Mouse (Mus musculus) spleen, postnatal 36 days (tissue): ENCODE measurements around the gene Heatr6.

Experiments
- DNase-seq, 2 experiments: peaks; one replicate each; pipeline ENCODE4 v3.0.0; 2022; ENCODE audit warnings: low spot score in 2 of 2, mixed read lengths in 1 of 2

The Heatr6 gene

GRCm38 (mm10) chr11:83753581-83754181 lies at the start of gene Heatr6:
Heatr6 (plus strand) TSS chr11:83753696.
- DNase-seq: peak; percentile 85 to 88

GRCm38 (mm10) chr11:83703705-83704104 lies 49.8 kb upstream of the Heatr6 start, which contains the start of gene Wfdc17:
Wfdc17 (plus strand) TSS chr11:83703991.
- DNase-seq: peak in 1 of 2 experiments; percentile 6

GRCm38 (mm10) chr11:83708715-83709114 lies 44.8 kb upstream of the Heatr6 start, which contains the start of gene Wfdc18:
Wfdc18 (plus strand) TSS chr11:83709015.
- DNase-seq: no peak

DNA sequence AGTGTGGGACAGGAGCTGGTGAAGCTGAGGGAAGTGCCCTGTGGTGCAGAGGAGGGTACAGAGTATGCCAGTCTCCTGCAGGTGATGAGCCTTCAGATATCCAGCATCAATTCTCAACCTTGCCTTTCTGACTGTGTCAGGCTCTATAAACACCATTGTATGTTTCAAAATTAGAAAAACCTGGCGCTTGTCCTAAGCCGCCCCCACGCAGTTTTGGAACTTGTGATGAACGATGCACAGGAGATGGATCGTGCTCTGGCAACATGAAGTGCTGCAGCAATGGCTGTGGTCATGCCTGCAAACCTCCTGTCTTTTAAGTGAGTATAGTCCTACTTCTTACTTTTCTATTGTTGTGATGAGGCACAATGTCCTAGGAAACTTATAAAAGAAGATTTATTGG lies 43.8 kb upstream of the Heatr6 start:
- DNase-seq: no peak

GRCm38 (mm10) chr11:83712671-83713070 lies 40.8 kb upstream of the Heatr6 start:
- DNase-seq: no peak

- no peak for DNase-seq
These were observed 39.6 kb upstream of the Heatr6 start for GRCm38 (mm10) chr11:83713925-83714324.

DNA sequence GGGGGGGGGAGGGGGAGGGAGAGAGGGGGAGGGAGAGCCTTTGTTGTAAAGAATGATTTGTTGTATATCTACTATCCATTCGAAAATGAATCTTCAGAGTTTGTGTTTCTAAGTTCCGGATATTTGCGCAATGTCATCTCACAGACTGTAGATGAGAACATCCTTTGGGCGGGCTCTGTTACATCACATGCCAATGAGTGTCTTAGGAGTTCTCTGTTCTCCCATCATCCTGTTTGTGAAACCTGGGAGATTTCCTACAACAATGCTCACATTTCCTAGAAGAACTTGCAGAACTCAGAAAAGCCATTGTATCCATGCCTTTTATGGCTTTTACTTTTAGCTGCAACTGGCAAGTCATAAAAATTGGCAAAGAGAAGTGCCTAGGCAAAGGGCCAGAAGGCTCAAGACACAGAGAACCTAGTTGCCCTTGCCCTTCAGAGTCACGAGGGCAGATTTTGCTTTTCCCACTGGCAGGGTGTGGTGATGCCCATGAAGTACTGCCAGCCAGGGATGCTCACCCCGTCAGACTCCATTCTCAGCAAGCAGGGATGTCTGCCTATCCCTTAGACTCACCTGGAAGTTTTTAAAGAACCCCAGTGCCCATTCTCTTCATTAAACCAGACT lies 36.3 kb upstream of the Heatr6 start:
- DNase-seq: no peak

DNA sequence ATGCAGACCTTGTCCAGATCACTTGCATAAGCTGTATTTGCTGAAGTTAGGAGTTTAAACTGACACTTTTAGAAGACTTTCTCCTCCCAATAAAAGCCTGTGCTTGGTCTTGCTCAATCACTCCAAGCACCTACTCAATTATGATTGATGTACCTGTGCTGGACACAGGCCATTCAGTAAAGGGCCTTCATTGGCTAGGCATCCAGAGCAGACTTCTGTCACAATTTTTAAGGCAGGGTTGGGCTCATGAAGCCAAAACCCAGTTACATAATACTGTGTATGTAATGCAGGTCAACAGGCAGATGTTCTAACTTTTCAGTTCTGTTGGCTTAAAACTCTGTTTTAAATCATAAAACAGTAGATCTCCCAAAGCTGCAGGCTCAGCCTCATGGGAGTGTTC lies 32.7 kb upstream of the Heatr6 start:
- no peak for DNase-seq

DNA sequence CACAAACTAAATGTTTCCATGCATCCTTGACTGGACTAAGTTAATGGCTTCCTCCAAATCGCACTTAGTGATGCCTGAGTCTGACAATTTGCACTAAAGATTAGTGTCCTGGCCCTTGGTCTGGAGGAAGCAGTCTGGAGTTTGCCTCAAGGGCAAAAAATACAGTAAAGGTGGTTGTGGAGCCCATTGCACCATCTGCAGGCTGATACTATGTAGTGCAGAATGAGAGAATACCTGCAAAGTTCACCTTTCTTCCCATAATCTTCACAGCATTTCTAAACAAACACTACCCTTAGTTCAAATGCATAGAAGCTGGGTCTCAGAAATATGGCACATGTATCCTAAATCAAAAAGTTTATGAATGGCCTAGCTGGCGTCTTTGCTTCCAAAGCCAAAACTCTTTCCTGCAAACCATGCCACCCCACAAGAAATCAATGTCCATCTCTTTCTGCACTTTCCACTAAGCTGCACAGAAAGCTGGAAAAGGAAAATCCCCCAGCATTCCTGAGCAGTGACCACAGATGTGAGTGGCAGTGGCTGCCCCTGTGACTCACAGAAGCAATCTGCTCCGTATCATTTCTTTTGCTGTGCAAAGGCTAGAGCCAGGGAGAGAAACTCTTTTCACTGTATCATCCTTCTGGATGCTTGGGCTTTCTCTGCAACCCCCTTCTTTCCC lies 24.6 kb upstream of the Heatr6 start:
- DNase-seq: no peak

DNA sequence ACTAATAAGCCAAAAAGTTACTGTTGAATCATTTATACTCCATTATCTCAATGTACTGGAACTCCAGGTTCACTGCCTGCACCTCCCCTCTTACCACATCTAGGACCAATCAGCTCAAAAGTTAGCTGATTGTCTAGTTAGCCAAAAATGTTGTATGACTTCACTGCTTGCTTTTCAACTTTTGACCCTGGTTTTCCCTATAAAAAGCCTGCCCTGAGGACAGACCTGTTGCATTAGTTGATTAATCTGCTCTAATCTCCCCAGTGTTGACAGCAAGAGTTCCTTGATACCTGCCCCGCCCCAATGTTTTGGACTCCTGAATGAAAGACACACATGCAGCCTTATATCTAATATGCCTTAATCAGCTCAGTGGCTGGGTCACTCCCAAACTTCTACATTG lies 22.4 kb upstream of the Heatr6 start:
- no peak for DNase-seq

DNA sequence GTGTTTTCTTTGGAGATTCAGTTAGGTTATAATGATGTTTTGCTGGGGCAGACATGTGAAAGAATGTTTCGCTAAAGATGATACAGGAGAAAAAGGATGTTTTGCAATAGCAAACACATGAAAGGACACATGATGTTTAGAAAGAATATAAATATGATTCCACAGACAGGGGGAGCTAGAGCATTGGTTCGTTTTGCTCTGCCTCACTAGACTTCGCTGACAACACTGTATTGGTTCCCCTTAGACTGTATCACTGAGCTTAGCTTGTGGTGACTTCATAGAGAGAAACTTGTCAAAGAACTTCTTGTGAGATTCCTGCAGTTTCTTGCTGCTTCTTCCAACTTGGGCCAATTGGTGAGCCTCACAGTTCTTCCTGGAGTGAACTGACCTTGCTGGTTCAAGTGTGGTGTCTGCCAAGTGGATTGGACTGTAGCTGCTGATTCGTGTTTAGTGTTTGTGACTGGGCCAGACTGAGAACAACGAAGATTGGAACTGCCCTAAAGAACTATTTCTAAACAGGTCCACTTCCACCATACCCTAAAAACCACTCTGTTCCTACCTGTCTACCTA lies 20.3 kb upstream of the Heatr6 start:
- no peak for DNase-seq

GRCm38 (mm10) chr11:83734215-83734614 lies 19.3 kb upstream of the Heatr6 start:
- DNase-seq: no peak

GRCm38 (mm10) chr11:83735881-83736280 lies 17.6 kb upstream of the Heatr6 start:
- no peak for DNase-seq

DNA sequence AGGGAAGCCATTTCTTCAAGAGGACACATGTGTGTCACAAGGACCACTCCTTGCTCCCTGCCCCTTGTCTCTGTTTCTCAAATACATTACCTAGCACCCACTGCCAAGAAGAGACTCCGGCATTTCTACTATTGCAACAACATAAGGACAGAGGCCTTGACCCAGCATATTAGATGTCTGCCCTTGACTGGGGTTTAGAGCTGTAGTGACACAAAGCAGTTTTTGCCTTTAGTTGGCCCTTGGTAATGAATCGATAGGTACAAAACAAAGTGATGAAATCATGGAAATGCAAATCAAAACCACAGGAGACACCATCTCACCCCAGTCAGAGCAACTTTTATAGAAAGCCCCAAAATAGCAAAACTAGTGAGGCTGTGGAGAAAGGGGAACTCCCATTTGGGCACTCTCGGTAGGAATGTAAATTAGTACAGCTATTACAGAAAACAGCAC lies 16.4 kb upstream of the Heatr6 start:
- DNase-seq: peak; percentile 83 to 87

DNA sequence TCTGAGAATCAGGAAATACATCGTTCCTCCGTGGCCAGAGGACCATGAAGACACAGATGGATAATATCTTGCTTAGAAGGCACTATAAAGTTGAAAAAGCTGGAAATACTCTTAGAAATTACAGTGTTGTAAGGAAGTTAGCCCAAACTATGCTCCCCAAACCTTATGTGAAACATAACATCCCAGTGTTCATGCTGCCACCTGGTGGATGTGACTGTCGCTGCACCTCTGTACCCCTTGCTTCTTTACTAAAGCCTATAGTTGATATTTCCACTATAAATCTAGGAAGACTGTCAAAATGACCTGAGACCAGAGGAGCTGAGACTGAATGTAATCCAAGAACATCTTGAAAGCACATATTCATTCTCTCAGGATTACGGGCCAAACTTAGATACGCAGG lies 14.3 kb upstream of the Heatr6 start:
- DNase-seq: peak; percentile 64 to 77

DNA sequence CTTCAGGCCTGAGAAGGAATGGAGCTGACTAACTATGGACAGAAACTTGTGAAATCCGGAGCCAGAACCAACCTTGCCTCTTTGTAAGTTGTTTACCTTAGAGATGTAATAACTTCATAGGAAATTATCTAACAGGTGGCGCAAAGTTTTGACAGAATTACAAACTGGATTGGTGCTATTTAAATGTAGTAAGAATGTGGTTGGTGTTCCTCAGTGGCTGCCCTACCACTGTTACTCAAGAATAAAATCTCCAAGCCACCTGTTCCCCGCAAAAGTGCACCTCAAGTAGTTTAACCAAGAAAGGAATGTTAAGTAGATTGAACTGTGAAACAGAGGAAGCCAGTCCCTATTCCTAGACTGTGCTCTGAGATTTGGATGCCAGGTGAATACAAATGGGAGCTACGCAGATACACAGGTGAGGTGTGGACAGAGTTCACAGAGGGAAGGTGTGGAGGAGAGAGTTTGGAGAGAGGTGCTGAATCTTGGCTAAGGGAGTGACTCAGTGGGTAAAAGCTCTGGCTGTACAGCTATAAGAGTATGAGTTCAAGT lies 13.0 kb upstream of the Heatr6 start:
- no peak for DNase-seq

GRCm38 (mm10) chr11:83741841-83742240 lies 11.7 kb upstream of the Heatr6 start:
- DNase-seq: no peak

- peak; percentile 67 to 70 for DNase-seq
These were observed 10.7 kb upstream of the Heatr6 start for GRCm38 (mm10) chr11:83742731-83743355.

DNA sequence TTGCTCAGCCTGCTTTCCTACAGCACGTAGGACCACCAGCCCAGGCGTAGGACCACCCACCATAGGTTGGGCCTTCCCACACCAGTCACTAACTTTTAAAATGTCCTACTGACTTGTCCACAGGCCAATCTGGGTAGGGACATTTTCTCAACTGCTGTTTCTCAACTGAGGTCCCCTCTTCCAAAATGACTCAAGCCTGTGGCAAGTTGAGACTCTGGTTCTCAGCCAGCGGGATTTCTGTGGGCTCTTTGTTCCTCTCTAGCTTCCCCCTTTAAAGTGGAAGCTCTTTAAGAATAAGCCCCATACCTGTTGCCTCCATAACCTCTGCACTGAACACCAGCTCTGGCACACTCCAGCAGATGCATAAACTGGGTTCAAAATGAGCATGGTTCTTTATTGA lies 10.0 kb upstream of the Heatr6 start:
- no peak for DNase-seq

GRCm38 (mm10) chr11:83746152-83746551 lies 7.3 kb upstream of the Heatr6 start:
- DNase-seq: peak; percentile 88 to 90

- no peak for DNase-seq
These were observed 6.8 kb upstream of the Heatr6 start, which contains the start of gene Wfdc21 for GRCm38 (mm10) chr11:83746681-83747080. Wfdc21 (plus strand) TSS chr11:83746940.
